Mouse (Mus musculus) adrenal gland, postnatal 4 days (tissue): Measurements from ENCODE around the gene Slit3. TPM values are rescaled to one million over a fixed set of nuclear protein-coding genes. Genes with fewer than 3 reads are reported as not detected.

Experiments
- DNase-seq, 2 experiments: peaks; one replicate each; pipeline ENCODE4 v3.0.0; 2021 to 2022; ENCODE audit warnings: low spot score in 2 of 2, mixed read lengths in 2 of 2
- total RNA-seq, 2 experiments: library from RNA; stranded (reverse); gene quantifications; 2 replicates each; pipeline ENCODE4 v1.2.3; 2021

Gene Slit3
- total RNA-seq, 2 experiments from 2014 or later: 60.3 to 62.2 TPM

DNA sequence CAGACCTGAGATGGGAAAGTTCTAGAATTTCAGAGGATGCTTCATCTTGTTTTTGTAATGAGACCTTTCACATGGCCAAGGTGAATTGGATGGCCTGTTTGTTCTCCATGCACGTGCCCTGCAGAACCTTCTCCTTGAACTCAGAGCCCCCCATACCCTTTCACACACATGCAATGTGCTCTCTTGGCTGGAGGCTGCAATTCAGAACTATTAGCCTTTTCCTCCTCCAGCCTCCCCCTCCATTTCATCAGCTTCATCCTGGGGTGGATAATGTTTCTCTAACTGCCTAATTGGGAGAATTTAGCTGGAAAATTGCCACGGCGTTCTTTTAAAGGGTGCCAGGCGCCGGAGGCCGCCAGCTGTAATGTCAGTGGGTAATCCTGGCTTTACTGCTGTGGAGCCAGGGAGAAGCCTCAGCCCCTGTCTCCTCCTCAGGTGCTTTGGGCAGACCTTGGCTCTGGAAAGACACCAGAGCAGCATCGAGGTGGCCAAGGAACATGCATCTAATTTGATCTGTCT, 178.9 kb downstream of the Slit3 start:
- DNase-seq: no peak

DNA sequence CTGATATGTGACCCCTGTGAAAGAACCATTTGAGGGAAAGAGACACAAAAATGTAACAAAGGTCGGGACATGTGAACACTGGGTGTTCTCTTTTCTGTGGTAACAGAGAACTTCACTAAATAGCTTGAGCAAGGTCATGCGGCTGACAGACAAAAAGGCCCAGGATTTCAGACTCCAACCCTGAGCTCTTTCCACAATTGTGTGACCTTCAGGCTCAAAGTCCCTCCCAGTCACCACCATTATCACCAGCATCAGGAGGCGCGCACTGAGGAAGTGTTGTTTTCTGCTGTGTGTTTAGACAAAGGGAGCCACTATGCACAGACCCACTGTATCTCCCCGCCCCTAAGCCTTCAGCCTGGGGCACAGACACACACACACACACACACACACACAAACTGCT, 181.2 kb downstream of the Slit3 start:
- DNase-seq: no peak

DNA sequence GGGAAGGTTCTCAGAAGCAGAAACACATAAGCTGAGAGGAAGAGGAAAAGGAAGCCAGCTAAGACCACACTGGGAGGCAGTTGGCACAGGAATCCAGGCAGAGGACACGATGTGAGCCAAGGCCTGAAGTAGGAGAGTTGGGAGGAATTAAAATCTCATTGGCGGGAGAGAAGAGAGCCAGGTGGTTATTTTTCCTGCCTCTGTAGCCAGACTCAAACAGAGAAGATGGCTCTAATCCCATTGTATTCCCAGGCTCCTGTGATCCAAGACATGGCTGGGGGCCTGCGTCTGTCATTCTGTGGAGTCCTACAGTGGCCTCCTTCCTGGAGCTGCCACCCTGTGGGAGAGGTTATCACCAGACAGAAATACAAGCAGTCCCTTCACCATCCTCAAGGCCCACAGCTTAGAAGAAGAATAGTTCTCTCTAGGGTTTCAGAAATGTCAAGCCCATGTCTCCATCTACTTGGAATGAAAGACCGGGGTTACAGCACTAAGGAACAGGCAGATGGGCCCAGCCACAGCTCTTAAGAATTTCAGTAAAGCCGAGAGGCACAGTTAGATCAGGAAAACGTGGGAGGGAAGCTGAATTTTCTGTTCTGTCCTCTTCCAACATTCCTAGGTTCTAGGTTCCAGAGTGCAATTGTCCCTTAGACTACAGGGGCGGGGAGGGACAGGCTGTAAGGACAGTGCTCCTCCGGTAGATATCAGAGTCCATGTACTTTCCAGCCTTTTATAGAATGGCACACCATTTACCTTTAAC, 183.4 kb downstream of the Slit3 start:
- no peak for DNase-seq

DNA sequence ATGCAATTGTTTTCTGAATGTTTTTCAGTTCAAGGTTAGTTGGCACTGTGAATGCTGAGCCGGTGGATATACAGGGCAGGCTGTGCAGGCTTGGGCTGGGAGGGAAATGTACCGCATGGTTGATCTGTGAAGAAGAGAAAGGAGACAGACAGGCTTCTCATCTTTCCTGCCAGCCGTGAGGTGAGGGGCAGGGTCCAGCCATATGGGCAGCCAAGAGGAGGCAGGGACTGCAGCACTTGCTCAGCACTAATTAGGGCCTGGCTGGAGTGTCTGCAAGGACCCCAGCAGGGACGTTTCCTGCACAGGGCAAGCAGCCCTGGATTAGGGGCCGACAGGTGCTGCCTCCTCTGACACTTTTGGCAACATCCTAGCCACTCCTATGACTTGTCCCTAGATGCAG, 184.1 kb downstream of the Slit3 start:
- DNase-seq: no peak

GRCm38 (mm10) chr11:35305910-35306309, 184.9 kb downstream of the Slit3 start:
- no peak for DNase-seq

DNA sequence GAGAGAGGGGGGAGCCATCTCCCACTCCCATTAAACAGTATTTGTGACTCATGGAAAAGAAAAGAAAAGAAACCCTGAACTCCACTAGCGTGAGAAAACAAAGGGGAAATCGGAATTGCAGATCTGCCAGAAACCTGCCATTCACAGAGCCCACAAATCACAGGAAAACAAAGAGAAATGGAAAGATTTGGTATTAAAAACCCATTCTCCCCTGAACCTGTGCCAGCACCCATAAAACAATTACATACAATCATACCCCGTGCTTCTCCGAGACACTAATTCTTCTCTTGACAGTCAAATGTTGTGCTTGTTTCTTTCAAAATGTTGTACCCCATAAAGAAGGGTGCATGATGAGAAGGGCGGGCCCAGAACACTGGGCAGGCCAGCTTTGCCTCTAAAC, 185.9 kb downstream of the Slit3 start:
- DNase-seq: no peak

DNA sequence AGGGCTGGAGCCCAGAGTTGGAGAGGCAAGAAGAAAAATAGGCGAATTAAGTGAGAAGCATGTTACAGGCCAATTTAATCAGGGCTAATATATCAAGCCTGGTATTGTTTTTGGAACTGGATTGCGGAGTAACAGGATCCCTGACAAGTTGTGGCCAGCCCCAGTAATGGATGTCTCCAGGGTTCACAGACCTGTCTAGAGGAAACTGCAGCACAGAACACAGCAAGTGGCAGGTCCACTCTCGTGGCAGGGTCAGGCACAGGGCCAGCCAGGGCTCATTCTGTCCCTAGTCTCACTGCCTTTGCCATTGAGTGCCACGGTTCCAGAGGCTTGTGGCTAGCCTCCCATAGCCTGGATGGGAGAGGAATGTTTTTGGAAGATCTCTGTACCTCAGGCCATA, 187.0 kb downstream of the Slit3 start:
- no peak for DNase-seq

- DNase-seq: no peak
Measured at GRCm38 (mm10) chr11:35315449-35316028, 194.5 kb downstream of the Slit3 start.

DNA sequence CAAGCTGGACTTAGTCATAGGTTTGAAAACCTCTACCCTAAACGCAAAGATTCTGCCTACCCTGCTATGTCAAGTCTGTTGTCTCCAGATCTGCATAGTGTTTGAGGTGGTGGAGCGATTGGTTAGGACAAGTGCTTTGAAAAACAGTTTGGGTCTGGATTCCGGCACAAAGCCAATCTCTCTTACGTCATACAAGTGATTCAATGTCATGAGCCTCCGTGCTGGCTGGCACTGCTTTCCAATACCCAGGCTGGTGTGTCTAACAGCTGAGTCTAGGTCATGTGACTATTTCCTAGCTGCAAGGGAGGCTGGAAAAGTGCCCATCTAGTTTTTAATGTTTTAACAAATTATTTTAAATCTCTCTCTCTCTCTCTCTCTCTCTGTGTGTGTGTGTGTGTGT, 196.2 kb downstream of the Slit3 start:
- no peak for DNase-seq

GRCm38 (mm10) chr11:35317775-35318432, 196.9 kb downstream of the Slit3 start:
- no peak for DNase-seq

DNA sequence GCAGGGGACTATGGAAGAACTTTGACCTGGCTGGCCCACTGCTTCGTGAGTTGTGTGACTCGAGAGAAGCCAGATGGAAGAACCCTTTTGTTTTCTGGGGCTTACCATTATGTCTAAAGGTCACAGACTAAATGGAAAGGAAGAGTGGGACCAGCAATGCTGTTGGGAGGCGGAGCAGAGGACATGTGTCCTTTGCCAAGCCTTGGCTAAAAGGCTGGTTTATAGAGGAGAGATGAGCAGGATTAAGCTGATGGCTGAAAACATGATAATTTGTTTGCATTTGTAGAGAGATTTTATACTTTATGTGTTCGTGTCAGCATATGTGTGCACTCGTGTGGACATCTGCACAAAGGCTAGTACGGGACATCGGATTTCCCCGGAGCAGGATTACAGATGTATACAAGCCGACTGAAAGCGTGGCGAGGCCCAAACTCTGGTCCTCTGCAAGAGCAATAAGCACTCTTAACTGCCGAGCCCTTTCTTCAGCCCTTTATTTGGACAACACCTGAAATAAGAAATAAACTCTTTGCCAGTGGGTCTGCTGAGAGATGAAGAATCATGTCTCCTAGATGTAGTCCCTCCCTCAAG, 197.5 kb downstream of the Slit3 start:
- DNase-seq: no peak

DNA sequence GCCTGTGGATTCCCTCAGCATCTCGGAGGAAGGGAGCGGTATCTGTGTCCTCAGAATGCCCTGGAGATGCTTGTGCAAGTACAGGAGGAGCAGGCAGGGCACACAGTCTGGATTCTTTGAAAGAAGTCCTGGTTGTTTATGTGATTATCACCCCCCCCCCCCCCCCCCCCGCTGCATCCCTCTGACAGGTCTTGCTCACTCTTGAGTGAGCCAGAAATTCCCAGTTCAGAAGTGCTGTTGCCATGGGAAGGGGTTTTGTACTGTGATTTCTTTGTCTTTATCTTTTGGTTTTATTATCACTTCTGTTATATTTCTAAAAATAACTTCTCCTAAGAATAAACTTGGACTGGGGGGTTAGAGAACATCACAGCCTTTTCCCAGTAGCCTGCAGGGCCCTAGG, 199.5 kb downstream of the Slit3 start:
- DNase-seq: no peak

GRCm38 (mm10) chr11:35324397-35324796, 203.4 kb downstream of the Slit3 start:
- no peak for DNase-seq

DNA sequence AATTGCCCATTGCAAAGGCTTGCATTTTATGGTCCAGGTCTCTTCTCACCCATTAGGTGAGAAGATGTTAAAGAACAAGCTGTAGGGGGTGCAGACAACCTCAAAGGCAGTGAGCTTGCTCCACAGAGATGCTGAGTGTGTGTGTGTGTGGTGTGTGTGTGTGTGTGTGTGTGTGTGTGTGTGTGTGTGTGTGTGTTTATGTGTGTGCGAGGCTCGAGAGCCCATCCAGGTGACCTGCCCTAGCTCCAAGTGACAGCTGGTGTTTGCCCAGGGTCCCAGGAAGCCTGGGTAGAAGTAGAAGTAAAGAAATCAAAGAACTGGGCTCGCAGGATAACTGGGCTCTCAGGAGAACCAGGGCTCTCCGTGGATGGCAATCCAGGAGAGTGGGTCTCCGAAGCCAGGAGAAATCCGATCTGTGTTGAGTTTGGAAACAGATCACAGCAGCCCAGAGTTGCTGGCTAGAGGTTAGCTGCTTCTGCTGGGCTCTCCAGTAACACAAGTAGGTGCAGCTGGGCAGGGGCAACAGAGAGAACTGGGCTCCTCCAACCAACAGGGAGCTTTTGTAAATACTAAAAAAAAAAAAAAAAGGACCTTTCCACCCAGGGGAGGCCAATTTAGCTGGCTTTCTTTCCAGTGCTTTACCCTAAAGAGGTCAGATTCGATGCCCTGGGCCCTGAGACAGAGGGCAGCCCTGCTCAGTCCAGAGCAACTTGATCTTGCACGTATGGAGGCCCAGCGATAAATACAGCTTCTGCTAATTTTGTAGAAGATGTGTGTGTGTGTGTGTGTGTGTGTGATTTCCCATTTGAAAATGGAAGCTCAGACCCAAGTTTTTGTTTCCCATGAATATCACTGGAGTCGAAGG, 204.3 kb downstream of the Slit3 start:
- DNase-seq: no peak

DNA sequence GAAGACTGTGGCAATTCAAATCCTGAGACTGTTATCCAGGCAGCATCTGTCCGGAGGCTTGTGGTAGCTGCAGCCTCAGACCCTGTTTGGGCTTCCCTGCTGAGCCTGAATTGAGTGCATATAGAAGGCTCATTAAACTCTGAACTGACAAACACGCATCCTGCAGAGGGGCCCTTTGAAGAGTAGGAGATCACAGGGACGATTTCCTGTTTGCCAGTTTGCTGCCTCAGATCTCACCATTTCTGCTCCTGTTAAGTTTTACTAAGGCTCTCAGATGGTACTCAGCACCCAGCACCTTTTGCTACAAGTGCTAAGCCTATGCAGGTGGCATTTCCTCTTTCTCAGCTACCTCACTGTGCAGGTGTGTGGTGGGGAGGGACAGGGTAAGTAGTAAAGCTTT, 205.3 kb downstream of the Slit3 start:
- DNase-seq: no peak

DNA sequence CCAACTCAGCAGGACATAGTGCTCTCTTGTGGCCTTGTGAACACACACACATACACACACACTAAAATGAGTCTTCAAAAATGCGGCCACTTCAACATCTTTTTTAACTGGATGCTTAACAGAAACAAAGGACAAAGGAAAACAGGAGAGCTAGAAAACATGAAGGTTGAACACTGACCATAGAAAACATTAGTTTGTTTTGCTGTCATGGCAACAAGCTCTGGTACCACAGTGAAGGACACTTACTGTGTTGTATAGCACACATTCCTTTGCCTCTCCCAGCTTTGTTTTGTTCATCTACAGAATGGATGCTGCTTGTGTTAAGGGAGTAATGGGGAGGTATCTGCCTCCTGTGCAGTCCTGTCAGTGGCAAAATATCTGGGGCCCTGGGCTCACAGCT, 206.9 kb downstream of the Slit3 start:
- no peak for DNase-seq

GRCm38 (mm10) chr11:35331476-35331875, 210.5 kb downstream of the Slit3 start:
- no peak for DNase-seq

DNA sequence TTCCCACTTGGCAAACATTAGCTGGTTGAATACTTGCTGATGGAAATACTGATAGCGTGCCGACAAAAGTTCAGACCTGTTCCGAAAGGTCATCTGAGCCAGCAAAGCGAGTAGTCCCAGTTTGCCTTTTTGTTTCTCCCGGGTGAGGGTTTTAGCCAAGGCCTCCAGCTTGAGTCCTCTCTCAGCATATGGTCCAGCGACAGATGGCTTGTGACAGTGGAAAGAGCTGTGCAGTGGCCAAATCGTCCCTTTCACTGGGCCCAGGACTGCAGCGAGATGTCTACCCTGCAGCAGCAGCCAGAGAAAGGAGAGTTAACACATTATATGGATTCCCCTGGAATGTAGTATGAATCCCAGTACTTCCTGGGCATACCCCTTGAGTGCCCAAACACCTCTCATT, 215.5 kb downstream of the Slit3 start:
- no peak for DNase-seq

GRCm38 (mm10) chr11:35337493-35337892, 216.5 kb downstream of the Slit3 start:
- DNase-seq: no peak

DNA sequence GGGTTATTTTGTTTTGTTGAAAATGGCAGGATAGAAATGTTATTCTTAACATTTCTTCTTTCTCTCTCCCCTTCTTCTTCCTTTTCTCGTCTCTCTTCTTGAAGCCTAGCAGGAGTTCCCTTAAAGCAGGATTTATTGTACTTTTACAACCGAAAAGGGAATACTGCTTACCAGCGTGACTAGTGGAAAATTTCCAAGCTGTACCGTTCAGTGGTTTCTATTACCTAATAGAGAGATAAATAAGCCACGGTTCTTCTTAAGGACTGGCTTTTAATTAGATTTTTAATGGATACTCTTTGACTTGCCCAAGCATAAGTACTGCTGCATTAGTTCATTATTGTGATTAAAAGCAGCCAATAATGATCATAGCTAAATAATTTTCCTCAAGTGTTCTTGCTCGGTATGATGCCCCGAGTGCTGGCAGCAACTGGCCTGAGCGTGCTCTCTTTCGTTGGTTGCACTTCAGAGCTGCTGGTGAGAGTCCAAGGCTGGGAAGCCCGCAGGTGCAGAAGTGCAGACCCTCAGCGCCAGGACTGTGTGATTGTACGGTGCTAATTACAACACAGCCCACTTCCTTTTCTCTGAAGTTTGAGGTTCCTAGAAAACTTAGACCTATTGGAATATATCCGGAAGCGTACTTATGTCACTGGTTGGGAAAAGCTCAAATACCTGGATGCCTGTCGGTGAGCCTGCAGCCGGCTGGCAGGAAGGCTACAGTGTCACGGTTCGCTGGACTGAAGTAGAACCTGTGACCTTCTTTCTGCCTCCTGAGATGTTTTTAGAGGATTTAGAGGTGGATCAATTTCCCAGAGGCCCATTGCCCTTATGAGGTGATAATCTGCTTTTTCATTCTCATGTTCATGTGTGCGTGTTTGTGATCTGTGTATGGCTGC, 217.1 kb downstream of the Slit3 start:
- DNase-seq: no peak
